Mouse (Mus musculus) kidney, embryonic 14.5 days (tissue): Measurements from ENCODE around the gene Arhgap10. TPM values are rescaled to one million over a fixed set of nuclear protein-coding genes. Genes with fewer than 3 reads are reported as not detected.

Source experiments
- ATAC-seq: fragments of 200-750 bp; cut with Nextera tagmentation; 2 replicates; pipeline ENCODE4 v1.8.0; 2017; ENCODE audit warnings: moderate number of reproducible peaks, mild to moderate bottlenecking, moderate TSS enrichment, moderate library complexity; ENCODE audit not compliant: low FRiP score, low TSS enrichment
- H3K27ac ChIP-seq: fragments of 300-500 bp; sonication (generic); 2 replicates; pipeline ENCODE4 v1.5.1; 2014; ENCODE audit warnings: low read depth, mild to moderate bottlenecking, low read length, moderate library complexity, mixed read lengths
- H3K27me3 ChIP-seq: fragments of 300-500 bp; sonication (generic); 2 replicates; pipeline ENCODE4 v1.6.1; 2014; ENCODE audit warnings: mild to moderate bottlenecking, low read length; ENCODE audit not compliant: control insufficient read depth, insufficient read depth
- H3K36me3 ChIP-seq: fragments of 300-500 bp; sonication (generic); 2 replicates; pipeline ENCODE4 v1.6.1; 2014; ENCODE audit warnings: low read length, mixed read lengths; ENCODE audit not compliant: control insufficient read depth, insufficient read depth
- H3K4me1 ChIP-seq: fragments of 300-500 bp; sonication (generic); 2 replicates; pipeline ENCODE4 v1.6.1; 2014; ENCODE audit warnings: low read length, mixed read lengths; ENCODE audit not compliant: control insufficient read depth, insufficient read depth
- H3K4me2 ChIP-seq: fragments of 300-500 bp; sonication (generic); replicated peaks from 2 replicates; pipeline ENCODE4 v1.6.1; 2014; ENCODE audit warnings: low read depth, mild to moderate bottlenecking, low read length
- H3K4me3 ChIP-seq: fragments of 300-500 bp; sonication (generic); 2 replicates; pipeline ENCODE4 v1.5.1; 2014; ENCODE audit warnings: mild to moderate bottlenecking, low read length
- H3K9ac ChIP-seq: fragments of 300-500 bp; sonication (generic); 2 replicates; pipeline ENCODE4 v1.6.1; 2014; ENCODE audit warnings: low read depth, mild to moderate bottlenecking, low read length, moderate library complexity
- H3K9me3 ChIP-seq: fragments of 300-500 bp; sonication (generic); 2 replicates; pipeline ENCODE4 v1.6.1; 2016; ENCODE audit warnings: low read length; ENCODE audit not compliant: control insufficient read depth
- WGBS: fragments of 180-500 bp; shearing (Covaris S2); extraction: QIAGEN DNeasy Blood & Tissue Kit; methylation state at CpG from one replicate; pipeline ENCODE4 v1.1.7; 2014; 5-methylcytosine and 5-hydroxymethylcytosine counted together
- polyA plus RNA-seq: library from polyadenylated mRNA; unstranded; fragments of >200 nt; fragmentation: Nextera tagmentation; extraction: Ambion mirVana; gene quantifications from 2 replicates; pipeline ENCODE4 v1.2.1, GENCODE M21; 2014

The Arhgap10 gene
- polyA plus RNA-seq, 1 experiment from 2014 or later, result 29.4 TPM

GRCm38 (mm10) chr8:77288492-77288891 lies 229.3 kb downstream of the Arhgap10 start:
- ATAC-seq, result no peak
- WGBS, result 78% methylated on average over 12 of the region's 12 CpGs
- Histone ChIP-seq H3K4me2 (no peak overlapping the region), H3K4me1 (no peaks in the 10 kb centered on the region), H3K36me3 (no peaks in the 10 kb centered on the region), H3K27me3 (no peaks in the 10 kb centered on the region), H3K4me3 (no peak overlapping the region), H3K9ac (no peak overlapping the region), H3K9me3 (no peaks in the 10 kb centered on the region), H3K27ac (no peak overlapping the region)

DNA sequence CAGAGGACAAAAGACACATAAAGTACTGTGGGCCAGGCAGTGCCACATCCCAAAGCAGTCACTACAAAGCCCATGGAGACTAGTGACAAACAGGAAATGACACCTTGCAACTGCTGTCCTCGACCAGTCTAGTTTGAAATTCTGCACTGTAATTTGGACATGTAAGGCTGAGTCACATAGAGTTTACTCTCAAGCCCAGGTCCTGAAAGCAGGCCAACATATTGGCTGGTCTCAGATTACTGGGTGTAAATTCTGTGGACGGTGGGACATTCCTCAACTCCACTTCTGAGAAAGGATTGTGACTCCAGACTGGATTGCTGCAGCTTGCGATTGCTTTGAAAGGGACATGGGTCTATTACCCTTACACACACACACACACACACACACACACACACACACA lies 229.7 kb downstream of the Arhgap10 start:
- Histone ChIP-seq H3K9me3 (no peaks in the 10 kb centered on the region), H3K36me3 (no peaks in the 10 kb centered on the region), H3K4me2 (no peak overlapping the region), H3K27me3 (no peaks in the 10 kb centered on the region), H3K27ac (no peak overlapping the region), H3K4me3 (no peak overlapping the region), H3K4me1 (no peaks in the 10 kb centered on the region), H3K9ac (no peak overlapping the region)
- no peak for ATAC-seq
- 39% methylated on average over 3 of the region's 3 CpGs for WGBS

- Histone ChIP-seq H3K27me3 (no peaks in the 10 kb centered on the region), H3K4me2 (no peak overlapping the region), H3K4me1 (no peaks in the 10 kb centered on the region), H3K27ac (no peak overlapping the region), H3K36me3 (no peaks in the 10 kb centered on the region), H3K9ac (no peak overlapping the region), H3K4me3 (no peak overlapping the region), H3K9me3 (no peaks in the 10 kb centered on the region)
- 84% methylated on average over 3 of the region's 3 CpGs for WGBS
- no peak for ATAC-seq
These were observed 233.3 kb downstream of the Arhgap10 start for GRCm38 (mm10) chr8:77284473-77284872.

- H3K36me3 ChIP-seq, result no peaks in the 10 kb centered on the region
- 80% methylated on average over 7 of the region's 7 CpGs for WGBS
- no peaks in the 10 kb centered on the region for H3K9me3 ChIP-seq
- no peak overlapping the region for H3K27ac ChIP-seq
- H3K4me1 ChIP-seq, result no peaks in the 10 kb centered on the region
- H3K4me2 ChIP-seq, result no peak overlapping the region
- no peak overlapping the region for H3K9ac ChIP-seq
- no peak for ATAC-seq
- H3K27me3 ChIP-seq, result no peaks in the 10 kb centered on the region
- no peak overlapping the region for H3K4me3 ChIP-seq
These were observed 235.0 kb downstream of the Arhgap10 start for GRCm38 (mm10) chr8:77282605-77283236.

DNA sequence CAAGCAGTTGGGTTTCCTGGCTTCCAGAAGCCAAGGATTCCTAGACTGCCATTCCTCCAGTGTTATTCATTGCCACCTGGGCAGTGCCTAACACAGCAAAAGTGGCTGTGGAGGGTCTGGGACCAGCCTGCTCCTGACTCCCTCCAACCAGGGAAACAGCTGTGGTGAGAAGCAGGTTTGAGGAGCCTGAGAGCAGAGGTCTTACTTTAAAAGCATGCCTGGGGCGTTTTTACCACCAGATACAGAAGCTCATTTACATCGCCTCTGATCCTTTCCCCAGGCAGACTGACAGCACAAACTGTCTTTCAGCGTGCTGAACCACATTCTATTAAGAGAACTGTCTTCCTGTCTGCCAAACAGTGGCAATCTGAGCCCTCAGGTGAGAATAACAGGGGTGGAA lies 237.8 kb downstream of the Arhgap10 start:
- H3K9ac ChIP-seq, result no peak overlapping the region
- no peak overlapping the region for H3K27ac ChIP-seq
- H3K4me3 ChIP-seq, result no peak overlapping the region
- 45% methylated on average over 3 of the region's 3 CpGs for WGBS
- no peak overlapping the region for H3K4me2 ChIP-seq
- no peaks in the 10 kb centered on the region for H3K4me1 ChIP-seq
- no peak for ATAC-seq
- H3K27me3 ChIP-seq, result no peaks in the 10 kb centered on the region
- H3K36me3 ChIP-seq, result 0 out of 2 replicates have a peak, but pooled peaks cover 3% of the 10 kb centered on the region
- no peaks in the 10 kb centered on the region for H3K9me3 ChIP-seq

GRCm38 (mm10) chr8:77278246-77278645 lies 239.5 kb downstream of the Arhgap10 start:
- Histone ChIP-seq H3K9ac (no peak overlapping the region), H3K9me3 (no peaks in the 10 kb centered on the region), H3K27ac (no peak overlapping the region), H3K36me3 (0 out of 2 replicates have a peak, but pooled peaks cover 3% of the 10 kb centered on the region), H3K27me3 (no peaks in the 10 kb centered on the region), H3K4me1 (no peaks in the 10 kb centered on the region), H3K4me3 (no peak overlapping the region), H3K4me2 (no peak overlapping the region)
- no peak for ATAC-seq
- 94% methylated on average over 4 of the region's 4 CpGs for WGBS

GRCm38 (mm10) chr8:77276827-77277226 lies 240.9 kb downstream of the Arhgap10 start:
- 75% methylated on average over 10 of the region's 10 CpGs for WGBS
- Histone ChIP-seq H3K9ac (no peak overlapping the region), H3K4me1 (no peaks in the 10 kb centered on the region), H3K9me3 (no peaks in the 10 kb centered on the region), H3K4me2 (no peak overlapping the region), H3K36me3 (0 out of 2 replicates have a peak, but pooled peaks cover 3% of the 10 kb centered on the region), H3K4me3 (no peak overlapping the region), H3K27me3 (no peaks in the 10 kb centered on the region), H3K27ac (no peak overlapping the region)
- no peak for ATAC-seq

DNA sequence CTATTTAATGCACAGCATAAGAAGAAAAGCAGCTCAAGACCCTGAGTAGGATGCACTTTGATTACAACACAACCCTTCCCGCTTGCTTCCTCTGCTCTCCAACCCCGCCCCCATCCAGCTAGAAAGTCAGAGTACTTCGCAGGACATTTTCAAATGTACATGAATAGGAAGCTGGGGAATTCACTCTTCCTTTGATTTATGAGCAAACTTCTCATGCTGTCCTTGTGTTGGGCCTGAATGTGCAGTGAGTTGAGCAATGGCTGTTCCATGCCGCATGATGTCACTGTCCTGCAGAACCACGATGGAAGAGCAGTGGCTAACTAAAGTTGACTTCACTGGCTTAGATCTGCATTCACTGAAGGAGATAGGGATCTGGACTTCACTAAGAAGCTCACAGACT lies 242.2 kb downstream of the Arhgap10 start:
- Histone ChIP-seq H3K9ac (no peak overlapping the region), H3K4me2 (no peak overlapping the region), H3K36me3 (peaks cover 3% of the 10 kb centered on the region), H3K9me3 (no peaks in the 10 kb centered on the region), H3K27ac (no peak overlapping the region), H3K27me3 (no peaks in the 10 kb centered on the region), H3K4me3 (no peak overlapping the region), H3K4me1 (no peaks in the 10 kb centered on the region)
- ATAC-seq, result no peak
- WGBS, result 86% methylated on average over 5 of the region's 5 CpGs

- Histone ChIP-seq H3K27ac (no peak overlapping the region), H3K9me3 (peaks cover 4% of the 10 kb centered on the region; the same call in 1 of the 2 replicates), H3K4me3 (no peak overlapping the region), H3K4me1 (no peaks in the 10 kb centered on the region), H3K36me3 (peaks cover 3% of the 10 kb centered on the region), H3K27me3 (no peaks in the 10 kb centered on the region), H3K9ac (no peak overlapping the region), H3K4me2 (no peak overlapping the region)
- whole genome bisulfite sequencing, result 93% methylated on average over 6 of the region's 6 CpGs
- ATAC-seq, result no peak
These were observed 245.6 kb downstream of the Arhgap10 start for GRCm38 (mm10) chr8:77272136-77272535.
